Mouse (Mus musculus) neural tube, embryonic 14.5 days (tissue): Measurements from ENCODE around the gene Tbc1d7. TPM values are rescaled to one million over a fixed set of nuclear protein-coding genes. Genes with fewer than 3 reads are reported as not detected.
A peak's percentile ranks its signal among the peaks of the same experiment; 100 is the strongest.

ENCODE experiments used
- ATAC-seq: fragments of 200-750 bp; cut with Nextera tagmentation; 2 replicates; pipeline ENCODE4 v1.8.0; 2017; ENCODE audit warnings: low read depth, mild to moderate bottlenecking, moderate TSS enrichment, moderate library complexity
- H3K27ac ChIP-seq: fragments of 300-500 bp; sonication (generic); 2 replicates; pipeline ENCODE4 v1.5.1; 2014; ENCODE audit warnings: low read depth, mild to moderate bottlenecking, control low read depth, low read length, moderate library complexity, mixed read lengths
- H3K27me3 ChIP-seq: fragments of 300-500 bp; sonication (generic); 2 replicates; pipeline ENCODE4 v1.6.1; 2014; ENCODE audit warnings: low read length; ENCODE audit not compliant: control insufficient read depth, insufficient read depth
- H3K36me3 ChIP-seq: fragments of 300-500 bp; sonication (generic); 2 replicates; pipeline ENCODE4 v1.6.1; 2014; ENCODE audit warnings: low read length, mixed read lengths; ENCODE audit not compliant: control insufficient read depth, insufficient read depth
- H3K4me1 ChIP-seq: fragments of 300-500 bp; sonication (generic); 2 replicates; pipeline ENCODE4 v1.6.1; 2014; ENCODE audit warnings: low read length; ENCODE audit not compliant: control insufficient read depth, insufficient read depth
- H3K4me2 ChIP-seq: fragments of 300-500 bp; sonication (generic); 2 replicates; pipeline ENCODE4 v1.6.1; 2014; ENCODE audit warnings: mild to moderate bottlenecking, low read depth, low read length, control low read depth
- H3K4me3 ChIP-seq: fragments of 300-500 bp; sonication (generic); 2 replicates; pipeline ENCODE4 v1.5.1; 2014; ENCODE audit warnings: low read depth, low read length, control low read depth, mixed read lengths
- H3K9ac ChIP-seq: fragments of 300-500 bp; sonication (generic); replicated peaks from 2 replicates; pipeline ENCODE4 v1.6.1; 2014; ENCODE audit warnings: low read depth, mild to moderate bottlenecking, control low read depth, low read length, mixed read lengths
- H3K9me3 ChIP-seq: fragments of 300-500 bp; sonication (generic); 2 replicates; pipeline ENCODE4 v1.6.1; 2016; ENCODE audit warnings: low read length; ENCODE audit not compliant: control insufficient read depth
- WGBS: fragments of 180-500 bp; shearing (Covaris S2); extraction: QIAGEN DNeasy Blood & Tissue Kit; methylation state at CpG from one replicate; pipeline ENCODE4 v1.1.7; 2014; 5-methylcytosine and 5-hydroxymethylcytosine counted together
- polyA plus RNA-seq: library from polyadenylated mRNA; unstranded; fragments of >200 nt; fragmentation: Nextera tagmentation; extraction: Ambion mirVana; gene quantifications from 2 replicates; pipeline ENCODE4 v1.2.1, GENCODE M21; 2014

The Tbc1d7 gene
- polyA plus RNA-seq, 1 experiment from 2014 or later = 89.5 TPM

DNA sequence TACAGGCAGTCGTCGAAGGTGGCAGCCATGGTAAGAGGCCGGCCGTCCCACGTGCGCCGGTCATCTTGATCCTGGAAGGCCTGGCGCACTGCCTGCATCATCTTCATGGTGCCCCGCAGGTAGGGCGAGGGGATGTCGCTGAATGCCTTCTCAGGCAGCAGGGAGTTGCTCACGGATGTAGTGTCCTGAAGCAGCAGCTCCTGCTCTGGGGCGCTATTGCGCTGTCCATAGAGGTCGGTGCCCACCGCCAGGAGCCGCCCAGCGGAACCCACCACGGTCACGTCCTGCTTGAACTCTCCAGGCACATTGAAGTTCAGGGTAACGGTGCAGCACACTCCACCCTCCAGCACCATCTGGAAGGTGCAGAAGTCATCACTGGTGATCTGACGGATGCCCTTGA lies 29.2 kb upstream of the Tbc1d7 start:
- no peak overlapping the region for H3K4me2 ChIP-seq
- no peaks in the 10 kb centered on the region for H3K27me3 ChIP-seq
- no peaks in the 10 kb centered on the region for H3K4me1 ChIP-seq
- H3K9me3 ChIP-seq = no peaks in the 10 kb centered on the region
- WGBS = 68% methylated on average over 22 of the region's 22 CpGs
- H3K9ac ChIP-seq = no peak overlapping the region
- H3K36me3 ChIP-seq = no peaks in the 10 kb centered on the region
- peak; percentile 56 for ATAC-seq
- no peak overlapping the region for H3K4me3 ChIP-seq
- no peak overlapping the region for H3K27ac ChIP-seq

DNA sequence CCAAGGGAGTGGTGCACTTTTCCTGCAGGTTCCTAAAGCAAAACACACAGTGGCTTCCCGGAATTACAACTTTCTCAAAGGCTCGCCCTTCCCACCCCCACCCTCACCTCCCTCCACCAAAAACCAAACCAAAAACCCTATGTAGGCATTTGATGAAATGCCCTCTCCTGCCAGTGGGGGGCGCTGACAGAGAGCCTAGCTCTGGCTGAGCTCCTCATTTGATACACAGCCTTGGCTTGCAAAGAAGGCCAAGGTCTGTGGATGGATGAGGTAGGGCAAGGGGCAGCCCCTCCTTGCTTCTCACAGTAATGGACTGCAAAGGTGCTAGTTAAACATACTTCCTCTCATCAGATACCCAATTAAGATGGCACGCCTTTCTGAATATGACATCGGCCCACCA lies 28.4 kb upstream of the Tbc1d7 start:
- no peak overlapping the region for H3K27ac ChIP-seq
- no peak overlapping the region for H3K9ac ChIP-seq
- H3K27me3 ChIP-seq = no peaks in the 10 kb centered on the region
- H3K9me3 ChIP-seq = no peaks in the 10 kb centered on the region
- ATAC-seq = 0 out of 2 replicates have a peak, but pooled peaks have one; percentile 25
- no peaks in the 10 kb centered on the region for H3K4me1 ChIP-seq
- H3K4me2 ChIP-seq = no peak overlapping the region
- WGBS = 76% methylated on average over 5 of the region's 5 CpGs
- H3K36me3 ChIP-seq = no peaks in the 10 kb centered on the region
- no peak overlapping the region for H3K4me3 ChIP-seq

DNA sequence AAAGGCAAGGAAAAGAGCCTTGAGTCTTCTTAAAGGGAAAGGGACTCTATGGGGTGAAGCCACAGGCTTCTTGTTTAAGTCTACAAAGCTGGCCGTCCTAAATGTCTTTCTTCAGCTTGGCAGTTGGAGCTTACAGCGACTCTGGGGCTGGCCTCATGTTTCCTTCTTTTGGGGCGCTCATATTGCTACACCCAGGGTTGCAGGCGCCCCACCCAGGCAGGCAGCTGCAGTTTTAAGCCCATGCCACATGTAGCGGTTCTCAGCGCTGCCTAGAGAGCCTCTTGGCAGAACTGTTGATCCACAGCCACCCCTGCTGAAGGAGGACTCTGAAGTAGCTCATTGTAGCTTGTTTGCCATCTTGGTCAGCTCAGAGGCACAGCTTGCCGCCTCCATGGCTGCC lies 28.0 kb upstream of the Tbc1d7 start:
- whole genome bisulfite sequencing = 90% methylated on average over 7 of the region's 7 CpGs
- ATAC-seq = no peak
- Histone ChIP-seq H3K4me3 (no peak overlapping the region), H3K4me1 (no peaks in the 10 kb centered on the region), H3K9ac (no peak overlapping the region), H3K27me3 (no peaks in the 10 kb centered on the region), H3K36me3 (no peaks in the 10 kb centered on the region), H3K9me3 (no peaks in the 10 kb centered on the region), H3K4me2 (no peak overlapping the region), H3K27ac (no peak overlapping the region)

DNA sequence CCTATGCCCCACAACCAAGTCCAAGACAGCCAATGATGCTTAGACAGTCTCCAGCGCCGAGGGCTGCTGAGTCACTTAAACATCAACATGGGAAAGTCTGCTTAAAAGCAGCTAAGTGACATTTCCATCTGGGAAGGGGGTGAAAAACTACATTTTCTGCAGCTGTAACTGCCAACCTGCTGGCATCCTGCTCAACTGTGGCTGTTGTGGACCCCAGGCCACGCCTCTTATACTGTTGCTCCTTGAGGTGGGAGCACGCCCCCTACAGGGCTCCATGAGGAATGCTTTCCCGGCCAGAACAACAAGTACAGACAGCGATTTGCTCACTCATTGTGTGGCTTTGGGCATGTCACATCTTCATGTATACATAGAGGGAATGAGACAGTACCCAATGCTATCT lies 25.9 kb upstream of the Tbc1d7 start:
- WGBS = 65% methylated on average over 6 of the region's 6 CpGs
- no peak overlapping the region for H3K4me2 ChIP-seq
- no peaks in the 10 kb centered on the region for H3K36me3 ChIP-seq
- H3K27me3 ChIP-seq = no peaks in the 10 kb centered on the region
- H3K9me3 ChIP-seq = no peaks in the 10 kb centered on the region
- H3K9ac ChIP-seq = no peak overlapping the region
- no peak for ATAC-seq
- H3K4me1 ChIP-seq = no peaks in the 10 kb centered on the region
- H3K27ac ChIP-seq = no peak overlapping the region
- H3K4me3 ChIP-seq = no peak overlapping the region

DNA sequence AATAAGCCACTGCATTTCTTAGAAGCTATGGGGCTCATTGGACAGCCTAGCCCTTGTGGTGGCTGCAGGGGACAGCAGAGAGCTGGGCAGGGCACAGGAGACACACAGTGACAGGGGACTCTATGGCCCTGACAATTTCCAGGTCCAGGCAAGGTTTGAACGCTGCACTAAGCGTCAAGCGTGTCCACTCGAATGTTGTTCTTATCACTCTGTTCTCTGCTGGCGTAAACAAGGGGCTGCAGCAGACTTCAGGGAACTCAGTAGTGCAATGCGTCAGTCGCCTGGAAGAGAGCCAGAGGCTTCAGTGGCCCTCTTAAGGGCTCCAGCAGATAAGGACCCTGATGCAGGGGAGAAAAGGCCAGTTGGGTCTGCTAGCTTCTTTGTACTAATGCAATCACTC lies 24.7 kb upstream of the Tbc1d7 start:
- ATAC-seq = no peak
- H3K4me1 ChIP-seq = no peaks in the 10 kb centered on the region
- no peak overlapping the region for H3K4me3 ChIP-seq
- H3K36me3 ChIP-seq = no peaks in the 10 kb centered on the region
- H3K27ac ChIP-seq = no peak overlapping the region
- WGBS = 73% methylated on average over 7 of the region's 7 CpGs
- H3K4me2 ChIP-seq = no peak overlapping the region
- no peaks in the 10 kb centered on the region for H3K9me3 ChIP-seq
- H3K9ac ChIP-seq = no peak overlapping the region
- no peaks in the 10 kb centered on the region for H3K27me3 ChIP-seq

DNA sequence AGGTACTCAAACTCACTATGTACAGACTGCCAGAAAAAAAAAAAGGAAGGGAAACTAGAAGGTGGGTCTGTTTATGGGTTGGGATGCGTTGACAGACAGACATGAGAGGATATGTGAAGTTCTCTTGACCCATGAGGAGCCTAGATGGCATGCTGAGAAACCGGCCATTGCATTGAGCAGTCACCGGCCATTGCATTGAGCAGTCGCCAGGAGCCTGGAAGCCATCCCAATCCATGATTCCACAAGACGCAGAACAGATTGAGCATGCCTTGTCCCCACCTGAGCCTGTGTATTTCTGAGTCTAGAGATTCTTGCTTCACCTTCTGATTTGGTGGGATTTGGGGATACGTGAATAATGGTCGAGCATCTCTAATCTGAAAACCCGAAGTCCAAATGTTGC lies 22.6 kb upstream of the Tbc1d7 start:
- Histone ChIP-seq H3K27ac (no peak overlapping the region), H3K27me3 (no peaks in the 10 kb centered on the region), H3K4me2 (no peak overlapping the region), H3K9me3 (no peaks in the 10 kb centered on the region), H3K9ac (no peak overlapping the region), H3K36me3 (no peaks in the 10 kb centered on the region), H3K4me3 (no peak overlapping the region), H3K4me1 (no peaks in the 10 kb centered on the region)
- ATAC-seq = no peak
- WGBS = 93% methylated on average over 8 of the region's 8 CpGs

DNA sequence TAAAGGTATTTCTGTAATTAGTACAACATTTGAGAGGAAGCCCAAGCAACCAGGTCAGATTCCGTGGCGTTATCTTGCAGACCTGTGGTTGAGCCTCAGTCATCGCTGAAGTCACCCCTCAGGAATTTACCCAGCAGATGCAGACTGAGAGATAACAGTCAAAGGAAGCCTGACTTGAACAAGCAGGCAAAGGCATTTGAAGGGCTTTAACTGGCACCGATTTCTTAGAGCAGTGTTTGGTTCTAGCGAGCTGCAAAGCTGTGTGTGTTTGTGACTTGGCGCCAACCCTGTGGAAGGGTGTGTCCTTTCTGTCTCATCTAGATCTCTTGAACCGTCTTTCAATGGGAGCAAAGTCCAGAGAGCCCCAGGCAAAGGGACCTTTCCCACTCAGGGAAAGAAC lies 22.0 kb upstream of the Tbc1d7 start:
- Histone ChIP-seq H3K9ac (no peak overlapping the region), H3K4me2 (no peak overlapping the region), H3K4me3 (no peak overlapping the region), H3K4me1 (no peaks in the 10 kb centered on the region), H3K9me3 (no peaks in the 10 kb centered on the region), H3K36me3 (no peaks in the 10 kb centered on the region), H3K27ac (no peak overlapping the region), H3K27me3 (no peaks in the 10 kb centered on the region)
- ATAC-seq = no peak
- WGBS = 80% methylated on average over 7 of the region's 7 CpGs

DNA sequence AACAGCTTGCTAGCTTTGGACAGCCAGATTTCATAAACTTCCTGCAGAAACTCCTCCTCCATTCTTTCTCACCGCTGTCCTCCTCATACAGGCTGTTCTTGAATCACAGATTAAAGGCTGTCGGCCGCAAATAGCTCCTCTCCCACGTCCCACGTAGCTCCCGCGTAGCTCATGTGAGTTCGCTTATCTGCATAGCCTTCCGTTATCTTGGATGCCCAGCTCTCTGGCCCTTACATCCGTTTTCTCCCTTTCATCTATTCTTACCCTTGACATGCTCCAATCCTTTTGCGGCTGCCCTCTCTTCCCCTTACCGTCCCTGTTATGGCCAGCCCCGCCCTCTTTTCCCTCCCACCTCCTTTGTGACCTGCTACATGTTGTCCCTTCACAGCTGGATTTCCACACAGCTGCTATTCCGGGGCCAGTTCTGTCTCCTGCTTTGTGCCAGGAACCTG lies 20.5 kb upstream of the Tbc1d7 start:
- Histone ChIP-seq H3K27me3 (no peaks in the 10 kb centered on the region), H3K4me3 (no peak overlapping the region), H3K4me1 (no peaks in the 10 kb centered on the region), H3K9me3 (no peaks in the 10 kb centered on the region), H3K36me3 (no peaks in the 10 kb centered on the region), H3K4me2 (no peak overlapping the region), H3K27ac (no peak overlapping the region), H3K9ac (no peak overlapping the region)
- 4% methylated on average over 14 of the region's 14 CpGs for WGBS
- ATAC-seq = no peak

DNA sequence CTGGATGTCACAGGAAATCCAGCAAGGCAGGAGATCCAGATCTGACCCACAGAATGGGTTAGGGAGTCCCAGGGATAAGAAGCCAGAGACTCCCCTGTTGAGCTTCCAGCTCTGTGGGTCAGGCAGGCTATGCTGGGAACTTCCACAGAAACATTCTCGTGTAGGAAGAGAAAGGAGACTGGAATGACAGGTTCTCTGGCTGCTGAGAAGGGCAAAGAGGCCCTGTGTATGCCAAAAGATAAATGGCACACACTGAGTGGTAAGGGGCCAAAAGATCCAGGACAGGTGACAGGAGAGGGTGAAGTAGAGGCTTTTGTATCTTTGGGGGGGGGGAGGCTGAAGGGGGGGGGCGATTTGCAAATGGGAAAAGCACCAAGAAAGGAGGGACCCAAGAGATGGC lies 20.0 kb upstream of the Tbc1d7 start:
- ATAC-seq = no peak
- Histone ChIP-seq H3K4me3 (no peak overlapping the region), H3K9ac (no peak overlapping the region), H3K27ac (no peak overlapping the region), H3K27me3 (no peaks in the 10 kb centered on the region), H3K4me2 (no peak overlapping the region), H3K4me1 (no peaks in the 10 kb centered on the region), H3K9me3 (no peaks in the 10 kb centered on the region), H3K36me3 (no peaks in the 10 kb centered on the region)
- 17% methylated on average over 2 of the region's 2 CpGs for WGBS

DNA sequence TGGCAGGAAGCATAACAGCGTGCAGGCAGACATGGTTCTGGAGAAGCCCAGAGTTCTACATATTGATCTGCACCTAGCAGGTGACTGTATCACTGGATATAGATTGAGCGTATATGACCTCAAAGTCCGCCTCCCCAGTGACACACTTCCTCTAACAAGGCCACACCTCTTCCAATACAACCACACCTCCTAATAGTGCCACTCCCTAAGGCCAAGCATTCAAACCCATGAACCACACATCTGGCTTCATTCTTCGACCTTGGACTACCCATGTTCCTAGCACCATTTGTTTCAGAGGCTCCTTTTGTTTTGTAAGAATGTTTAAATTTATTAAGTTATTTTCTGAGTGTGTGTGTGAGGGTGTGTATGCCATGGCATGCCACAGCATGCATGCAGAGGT lies 16.4 kb upstream of the Tbc1d7 start:
- H3K27ac ChIP-seq = no peak overlapping the region
- no peak for ATAC-seq
- no peaks in the 10 kb centered on the region for H3K27me3 ChIP-seq
- H3K4me3 ChIP-seq = no peak overlapping the region
- no peaks in the 10 kb centered on the region for H3K9me3 ChIP-seq
- H3K9ac ChIP-seq = no peak overlapping the region
- WGBS = 94% methylated on average over 4 of the region's 4 CpGs
- H3K4me2 ChIP-seq = no peak overlapping the region
- no peaks in the 10 kb centered on the region for H3K4me1 ChIP-seq
- H3K36me3 ChIP-seq = no peaks in the 10 kb centered on the region
